Mouse (Mus musculus) left cerebral cortex, postnatal 4 days (tissue): ENCODE results near the gene Gm5269. TPM values are rescaled to one million over a fixed set of nuclear protein-coding genes. Genes with fewer than 3 reads are reported as not detected.

Experiments
- total RNA-seq, 2 experiments: library from RNA; stranded (reverse); gene quantifications; 2 replicates each; pipeline ENCODE4 v1.2.3; 2021

Gene Gm5269
- total RNA-seq, 2 experiments from 2014 or later, result not detected

Other genes with a start within 250 kb of the Gm5269 start
- 10 to 100 TPM; 57.4 to 60.6 TPM for gene Wdr75, start 95.1 kb downstream of the Gm5269 start, total RNA-seq
- 10 to 100 TPM; 21.6 to 23.7 TPM for gene Slc40a1, start 36.2 kb upstream of the Gm5269 start, total RNA-seq
- 1 to 10 TPM; 2.0 to 3.0 TPM for gene Dnah7b, start 176.0 kb upstream of the Gm5269 start, total RNA-seq